Comparison of ENCODE assay signal across 18 mouse cellular contexts in the genomic region with DNA sequence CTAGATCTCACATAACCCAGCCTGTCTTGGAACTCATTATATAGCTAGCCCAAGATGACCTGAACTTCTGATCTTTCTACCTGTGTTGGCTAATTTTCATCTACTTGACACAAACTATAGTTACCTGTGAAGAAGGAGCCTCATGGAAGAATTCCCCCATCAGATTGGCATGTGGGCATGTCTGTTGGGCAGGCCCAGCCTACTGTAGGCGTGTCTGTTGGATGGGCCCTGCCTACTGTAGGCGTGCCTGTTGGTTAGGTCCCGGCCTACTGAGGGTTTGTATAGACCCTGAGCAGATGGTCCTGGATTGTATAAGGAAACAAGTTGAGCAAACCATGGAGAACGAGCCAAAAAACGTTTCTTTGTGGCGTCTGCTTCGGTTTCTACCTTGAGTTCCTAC.
"Had no signal": no experiment of that assay in that cellular context is flagged by ENCODE, and none has a peak within 500 bp of the region (broad histone marks: within the 10 kb centered on the region; RNA-seq: fewer than 3 reads in every experiment).

No protein-coding gene starts in this region.

- H3K27me3 ChIP-seq: lung, embryonic 15.5 days; midbrain, embryonic 12.5 days; neural tube, embryonic 12.5 days; stomach, embryonic 15.5 days had no signal

- DNase-seq: liver, postnatal 0 days; lung, adult 2 months; lung, postnatal 14 days; lung, postnatal 36 days; midbrain, embryonic 14.5 days; right cerebral cortex, postnatal 25 days; right cerebral cortex, postnatal 4 days; thymus, adult 2 months; thymus, postnatal 25 days; thymus, postnatal 4 days had no signal

- H3K36me3 ChIP-seq: lung, embryonic 15.5 days; midbrain, embryonic 10.5 days; midbrain, embryonic 12.5 days; neural tube, embryonic 12.5 days; stomach, embryonic 15.5 days had no signal

- H3K4me3 ChIP-seq: lung, embryonic 15.5 days; midbrain, embryonic 10.5 days; midbrain, embryonic 12.5 days; neural tube, embryonic 12.5 days; stomach, embryonic 15.5 days had no signal

- ATAC-seq: liver, postnatal 0 days; lung, postnatal 0 days; midbrain, embryonic 16.5 days had no signal

- H3K4me1 ChIP-seq: midbrain, embryonic 10.5 days; neural tube, embryonic 12.5 days had no signal

- H3K27ac ChIP-seq: lung, embryonic 15.5 days; midbrain, embryonic 10.5 days; midbrain, embryonic 12.5 days; neural tube, embryonic 12.5 days; stomach, embryonic 15.5 days; stomach, postnatal 0 days had no signal
